Mouse (Mus musculus): Measurements from ENCODE around the gene Olfr1042.
"Not testable (repeated sequence)": the region's sequence is repeated elsewhere in the genome, so short reads cannot be mapped to it uniquely, and the experiment has no call there.

The Olfr1042 gene

GRCm38 (mm10) chr2:86161738-86162137, at the start of gene Olfr1042:
Olfr1042 (minus strand) TSS chr2:86161838.
- no peak for DNase-seq

GRCm38 (mm10) chr2:86202909-86203308, 41.3 kb upstream of the Olfr1042 start, which contains the start of gene Olfr1045:
Olfr1045 (minus strand) TSS chr2:86203009.
- no peak for DNase-seq

- DNase-seq, result no peak
Measured at GRCm38 (mm10) chr2:86195863-86196262, 34.2 kb upstream of the Olfr1042 start.

- no peak for DNase-seq
Measured at GRCm38 (mm10) chr2:86185583-86185982, 23.9 kb upstream of the Olfr1042 start, which contains the start of gene Olfr52. Olfr52 (minus strand) TSS chr2:86185683.

DNA sequence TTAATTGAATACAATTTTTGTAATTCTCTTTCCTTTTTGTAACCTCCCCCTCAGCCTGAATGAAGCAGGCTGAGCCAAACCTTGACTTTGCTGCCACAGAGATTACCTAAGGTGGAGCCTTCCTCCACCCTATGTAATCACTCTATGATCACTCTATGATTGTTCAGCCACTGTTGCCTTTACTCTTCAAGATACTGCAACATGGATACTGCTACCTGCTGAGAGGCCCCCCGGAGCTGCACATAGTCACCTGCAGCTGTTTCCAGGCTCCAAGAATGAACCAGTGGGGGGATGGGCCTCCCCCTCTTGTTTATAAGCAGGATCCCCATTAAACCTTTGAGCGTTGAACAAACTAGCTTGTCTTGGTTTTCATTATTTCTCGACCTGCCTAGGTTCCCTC, 18.3 kb upstream of the Olfr1042 start:
- no peak for DNase-seq

GRCm38 (mm10) chr2:86177720-86178119, 16.1 kb upstream of the Olfr1042 start, which contains the start of gene Olfr1044:
Olfr1044 (minus strand) TSS chr2:86177820.
- DNase-seq, result no peak

DNA sequence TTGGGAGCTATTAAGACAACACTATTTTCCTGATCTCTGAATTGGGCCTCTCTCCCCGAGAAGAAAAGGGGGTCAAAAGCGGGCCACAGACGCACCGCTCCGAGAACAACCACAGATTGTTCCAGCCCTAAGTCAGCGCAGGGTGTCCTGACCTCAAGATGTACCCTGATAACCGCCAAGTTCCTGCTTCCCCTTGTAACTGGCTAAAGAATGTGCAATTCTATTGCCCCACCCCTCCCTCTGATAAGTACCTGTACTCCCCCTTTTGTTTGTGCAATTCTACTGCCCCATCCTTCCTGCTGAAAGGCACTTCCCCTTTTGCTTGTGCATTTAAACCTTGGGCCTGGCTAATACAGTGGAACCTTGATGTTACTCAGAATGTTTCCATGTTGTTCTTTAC, 13.8 kb upstream of the Olfr1042 start:
- DNase-seq, result not testable (repeated sequence)

DNA sequence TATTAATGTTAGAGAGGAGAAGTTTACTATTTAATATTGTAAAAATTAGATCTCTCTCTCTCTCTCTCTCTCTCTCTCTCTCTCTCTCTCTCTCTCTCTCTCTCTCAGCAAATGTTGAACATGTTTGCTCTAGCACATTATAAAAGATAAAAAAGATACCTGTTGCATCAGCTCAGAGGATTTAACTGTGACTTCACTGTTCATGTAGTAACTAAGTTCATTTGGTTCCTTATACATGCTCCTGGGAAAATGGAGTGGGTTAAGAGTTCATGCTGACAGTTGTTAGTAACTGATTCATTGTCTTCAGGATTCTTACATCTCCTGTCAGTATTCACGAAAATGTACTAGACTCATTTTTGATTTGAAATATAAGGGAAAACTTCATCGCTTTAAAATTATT, 5.8 kb upstream of the Olfr1042 start, which contains the start of gene Olfr1043:
Gene Olfr1043 (minus strand): TSS at position 101 of the 400 bp plus-strand sequence.
- DNase-seq, result no peak

DNA sequence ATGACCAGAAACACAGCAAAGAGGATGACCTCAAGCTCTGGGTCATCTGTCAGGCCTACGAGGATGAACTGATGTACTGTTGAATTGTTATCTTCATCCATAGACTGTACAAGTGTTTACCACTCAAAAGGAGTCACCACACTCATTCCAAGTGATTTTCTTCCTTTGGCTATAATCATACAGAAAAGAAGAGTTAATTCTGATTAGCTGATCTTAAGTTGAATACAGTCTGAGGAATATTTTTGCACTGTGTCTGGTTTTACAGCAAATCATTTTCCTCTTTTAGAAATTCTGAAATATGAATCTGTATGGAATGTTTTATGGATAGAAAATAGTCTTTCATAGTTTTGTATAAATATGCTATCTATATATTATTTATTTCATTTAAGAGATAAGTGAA, 15.0 kb downstream of the Olfr1042 start, which contains the start of gene Olfr1040:
Gene Olfr1040 (minus strand): TSS at position 101 of the 400 bp plus-strand sequence.
- no peak for DNase-seq

- DNase-seq, result no peak
Measured at GRCm38 (mm10) chr2:86135828-86136227, 25.8 kb downstream of the Olfr1042 start, which contains the start of gene Olfr1039. Olfr1039 (minus strand) TSS chr2:86135928.
